Mouse (Mus musculus) heart, postnatal 14 days (tissue): Measurements from ENCODE around the gene Nppa. TPM values are rescaled to one million over a fixed set of nuclear protein-coding genes. Genes with fewer than 3 reads are reported as not detected.
"Not testable (repeated sequence)": the region's sequence is repeated elsewhere in the genome, so short reads cannot be mapped to it uniquely, and the experiment has no call there.

Experiments
- DNase-seq, 2 experiments: peaks; one replicate each; pipeline ENCODE4 v3.0.0; 2021 to 2022
- intact Hi-C: fragments of 180-260 bp; cut with DNase I; formaldehyde crosslinking; loops from one replicate; pipeline ENCODE4 v1.15.1; 2025
- total RNA-seq, 2 experiments: library from RNA; stranded (reverse); gene quantifications; 2 replicates each; pipeline ENCODE4 v1.2.3; 2021

Nppa gene
- total RNA-seq, 2 experiments from 2014 or later: 590 to 1,636 TPM

GRCm38 (mm10) chr4:148008412-148008811 is 7.9 kb downstream of the Nppa start:
- intact Hi-C loops: loop anchor here (1.0 kb wide), 1 partner anchor 48 kb away; no protein-coding TSS in a partner anchor
- DNase-seq: peak; percentile 64 to 72

GRCm38 (mm10) chr4:148009641-148010040 is 9.1 kb downstream of the Nppa start:
- DNase-seq: no peak
- intact Hi-C loops: no loop called here

GRCm38 (mm10) chr4:148011332-148011731 is 10.8 kb downstream of the Nppa start:
- no peak for DNase-seq
- intact Hi-C loops: no loop called here

GRCm38 (mm10) chr4:148012216-148012615 is 11.7 kb downstream of the Nppa start:
- intact Hi-C loops: no loop called here
- no peak for DNase-seq

GRCm38 (mm10) chr4:148015418-148015817 is 14.9 kb downstream of the Nppa start:
- intact Hi-C loops: no loop called here
- DNase-seq: peak in 1 of 2 experiments; percentile 15

GRCm38 (mm10) chr4:148016981-148017380 is 16.5 kb downstream of the Nppa start:
- no peak for DNase-seq
- intact Hi-C loops: no loop called here

- intact Hi-C loops: no loop called here
- no peak for DNase-seq
Observed at GRCm38 (mm10) chr4:148018410-148018809, 17.9 kb downstream of the Nppa start.

- intact Hi-C loops: no loop called here
- no peak for DNase-seq
Observed at GRCm38 (mm10) chr4:148024003-148024402, 23.5 kb downstream of the Nppa start.

GRCm38 (mm10) chr4:148029297-148029696 is 28.8 kb downstream of the Nppa start:
- no peak for DNase-seq
- intact Hi-C loops: no loop called here

GRCm38 (mm10) chr4:148030506-148030905 is 30.0 kb downstream of the Nppa start:
- intact Hi-C loops: no loop called here
- no peak for DNase-seq

- intact Hi-C loops: no loop called here
- DNase-seq: no peak
Observed at GRCm38 (mm10) chr4:148033858-148034410, 33.4 kb downstream of the Nppa start.

- intact Hi-C loops: no loop called here
- no peak for DNase-seq
Observed at GRCm38 (mm10) chr4:148035440-148035839, 34.9 kb downstream of the Nppa start.

- DNase-seq: no peak
- intact Hi-C loops: no loop called here
Observed at GRCm38 (mm10) chr4:148038079-148038599, 37.6 kb downstream of the Nppa start.

GRCm38 (mm10) chr4:148038600-148039253 is 38.2 kb downstream of the Nppa start, which contains the start of the genes Clcn6 and Mthfr:
TSS of gene Clcn6 (minus strand) at chr4:148038821.
TSS of gene Mthfr (plus strand) at chr4:148039077.
- peak; percentile 100 for DNase-seq
- intact Hi-C loops: no loop called here

GRCm38 (mm10) chr4:148039254-148040028 is 38.9 kb downstream of the Nppa start:
- intact Hi-C loops: no loop called here
- DNase-seq: no peak

GRCm38 (mm10) chr4:148040029-148040830 is 39.7 kb downstream of the Nppa start:
- intact Hi-C loops: no loop called here
- DNase-seq: peak in 1 of 2 experiments; percentile 33

- peak; percentile 73 to 78 for DNase-seq
- intact Hi-C loops: no loop called here
Observed at GRCm38 (mm10) chr4:148040933-148041610, 40.5 kb downstream of the Nppa start.

GRCm38 (mm10) chr4:148041611-148042191 is 41.2 kb downstream of the Nppa start:
- intact Hi-C loops: no loop called here
- DNase-seq: peak; percentile 37 to 50

GRCm38 (mm10) chr4:148043327-148043726 is 42.8 kb downstream of the Nppa start:
- DNase-seq, intact Hi-C loops: not testable (repeated sequence)
